Comparison of ENCODE assay signal across 27 mouse cellular contexts in genomic region chr2:14102603-14103002, GRCm38 (mm10).
"Had no signal": no experiment of that assay in that cellular context is flagged by ENCODE, and none has a peak within 500 bp of the region (broad histone marks: within the 10 kb centered on the region; RNA-seq: fewer than 3 reads in every experiment).

No protein-coding gene starts in this region.

- H3K4me2 ChIP-seq: embryonic facial prominence, embryonic 12.5 days; embryonic facial prominence, embryonic 13.5 days; embryonic facial prominence, embryonic 15.5 days; forebrain, embryonic 12.5 days; forebrain, embryonic 13.5 days; forebrain, embryonic 15.5 days had no signal

- H3K27me3 ChIP-seq: embryonic facial prominence, embryonic 12.5 days; embryonic facial prominence, embryonic 13.5 days; embryonic facial prominence, embryonic 15.5 days; forebrain, embryonic 12.5 days; forebrain, embryonic 13.5 days; forebrain, embryonic 15.5 days had no signal

- H3K4me3 ChIP-seq: embryonic facial prominence, embryonic 10.5 days; embryonic facial prominence, embryonic 12.5 days; embryonic facial prominence, embryonic 13.5 days; embryonic facial prominence, embryonic 15.5 days; erythroblast, embryonic 14.5 days; forebrain, embryonic 10.5 days; forebrain, embryonic 12.5 days; forebrain, embryonic 13.5 days; forebrain, embryonic 15.5 days; gastrocnemius, adult 2 months; heart, adult 2 months had no signal

- DNase-seq: cerebellum, adult 2 months; cerebellum, adult 8-10 months; cerebellum, adult 9-10 months; cerebellum, adult 9-11 months; cerebellum, postnatal 10 days; cerebellum, postnatal 14 days; cerebellum, postnatal 25 days; cerebellum, postnatal 36 days; embryo, embryonic 11 days; forebrain, postnatal 0 days; gastrocnemius, adult 2 months; gastrocnemius, postnatal 10 days; gastrocnemius, postnatal 14 days; gastrocnemius, postnatal 25 days; gastrocnemius, postnatal 36 days; heart, adult 2 months had no signal

- H3K9ac ChIP-seq: embryonic facial prominence, embryonic 12.5 days; embryonic facial prominence, embryonic 13.5 days; embryonic facial prominence, embryonic 15.5 days; forebrain, embryonic 12.5 days; forebrain, embryonic 13.5 days; forebrain, embryonic 15.5 days; forebrain, postnatal 0 days had no signal

- ATAC-seq: forebrain, embryonic 13.5 days; forebrain, embryonic 14.5 days; forebrain, embryonic 15.5 days; forebrain, embryonic 16.5 days; forebrain, postnatal 0 days had no signal

- H3K4me1 ChIP-seq: embryonic facial prominence, embryonic 10.5 days; embryonic facial prominence, embryonic 12.5 days; embryonic facial prominence, embryonic 13.5 days; embryonic facial prominence, embryonic 15.5 days; forebrain, embryonic 10.5 days; forebrain, embryonic 12.5 days; forebrain, embryonic 13.5 days; forebrain, embryonic 15.5 days had no signal

- H3K27ac ChIP-seq: embryonic facial prominence, embryonic 10.5 days; embryonic facial prominence, embryonic 12.5 days; embryonic facial prominence, embryonic 13.5 days; embryonic facial prominence, embryonic 15.5 days; forebrain, embryonic 10.5 days; forebrain, embryonic 12.5 days; forebrain, embryonic 13.5 days; forebrain, embryonic 15.5 days; gastrocnemius, adult 2 months; heart, adult 2 months had no signal

- H3K9me3 ChIP-seq: embryonic facial prominence, embryonic 10.5 days; embryonic facial prominence, embryonic 12.5 days; embryonic facial prominence, embryonic 13.5 days; embryonic facial prominence, embryonic 15.5 days; forebrain, embryonic 10.5 days; forebrain, embryonic 12.5 days; forebrain, embryonic 13.5 days; forebrain, embryonic 15.5 days had no signal
